Mouse (Mus musculus) CD8-positive naive resting alpha-beta T cell, adult 2 months (primary cell): ENCODE results near the gene Cyyr1.
"Not testable (repeated sequence)": the region's sequence is repeated elsewhere in the genome, so short reads cannot be mapped to it uniquely, and the experiment has no call there.

ENCODE experiments used
- DNase-seq, 2 experiments: peaks; one replicate each; pipeline ENCODE4 v3.0.0; 2022; ENCODE audit warnings: low read depth in 2 of 2, low spot score in 2 of 2

The Cyyr1 gene

DNA sequence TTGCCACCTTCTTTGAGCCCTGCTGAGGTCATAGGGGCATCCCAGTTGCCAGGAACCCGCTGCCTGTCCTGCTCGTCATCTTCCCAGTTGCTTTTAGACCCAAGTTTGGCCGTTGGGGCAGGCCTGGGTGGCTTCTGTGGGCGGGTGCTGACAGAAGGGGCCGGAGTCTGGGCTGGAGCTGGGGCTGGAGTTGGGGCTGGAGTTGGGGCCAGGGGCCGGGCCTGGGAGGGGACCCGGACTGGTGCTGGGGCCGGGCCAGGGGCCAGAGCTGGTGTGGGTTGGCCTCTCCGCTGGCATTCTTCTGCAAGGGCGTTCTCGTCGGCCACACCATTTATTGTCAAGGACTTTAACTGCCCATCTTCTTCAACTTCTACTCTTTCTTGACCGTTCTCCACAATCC is at the start of gene Cyyr1:
Gene Cyyr1, minus strand, starts transcription at position 101 of the 400 bp plus-strand sequence.
- DNase-seq: not testable (repeated sequence)

DNA sequence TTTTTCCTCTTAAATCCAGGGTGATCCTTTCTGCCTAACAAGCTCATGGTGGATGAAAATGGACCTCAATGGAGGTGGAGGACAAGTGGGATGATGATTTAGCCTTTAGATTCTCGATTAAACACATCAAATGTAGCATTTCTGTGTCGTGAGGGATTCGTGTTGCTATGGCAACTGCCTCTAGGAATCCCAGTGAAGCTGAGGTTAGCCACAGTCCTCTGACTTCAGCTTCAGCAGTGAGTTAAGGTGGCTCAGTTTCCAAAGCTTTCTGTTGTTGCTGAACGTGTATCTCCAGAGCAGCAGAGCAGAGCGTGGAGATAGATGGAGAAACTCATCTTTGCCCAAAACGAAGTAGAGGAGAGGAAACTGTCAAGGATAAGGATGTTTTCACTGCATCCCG is 35.6 kb upstream of the Cyyr1 start:
- DNase-seq: no peak

DNA sequence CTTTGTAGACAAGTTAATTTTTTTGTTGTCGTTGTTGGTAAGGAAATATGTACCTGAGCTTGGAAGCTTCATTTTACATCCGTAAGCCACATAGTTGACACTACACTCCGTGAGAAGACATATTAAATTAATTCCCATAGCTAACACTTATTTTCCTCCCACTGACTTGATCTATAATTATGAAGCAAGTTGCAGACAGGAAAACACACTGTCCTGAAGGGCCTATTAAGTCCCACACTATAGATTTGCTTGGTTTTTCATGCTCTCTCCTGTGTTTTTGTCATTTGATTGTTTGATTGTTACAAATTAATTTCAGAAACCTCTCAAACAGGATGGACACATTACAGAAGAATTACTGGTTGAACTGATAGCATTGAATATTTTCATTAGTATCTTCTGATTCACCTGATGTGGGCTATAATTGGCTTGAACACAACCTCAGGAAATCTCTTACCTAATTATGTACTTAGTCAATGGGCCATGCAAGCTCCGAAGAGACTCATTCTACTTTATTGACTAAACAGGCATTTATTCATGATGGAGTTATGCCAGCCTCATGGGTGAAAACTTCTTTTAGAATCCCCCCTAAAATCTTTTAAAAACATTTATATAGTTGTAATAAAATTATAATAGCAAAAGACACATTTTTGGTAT is 34.5 kb upstream of the Cyyr1 start:
- DNase-seq: no peak

DNA sequence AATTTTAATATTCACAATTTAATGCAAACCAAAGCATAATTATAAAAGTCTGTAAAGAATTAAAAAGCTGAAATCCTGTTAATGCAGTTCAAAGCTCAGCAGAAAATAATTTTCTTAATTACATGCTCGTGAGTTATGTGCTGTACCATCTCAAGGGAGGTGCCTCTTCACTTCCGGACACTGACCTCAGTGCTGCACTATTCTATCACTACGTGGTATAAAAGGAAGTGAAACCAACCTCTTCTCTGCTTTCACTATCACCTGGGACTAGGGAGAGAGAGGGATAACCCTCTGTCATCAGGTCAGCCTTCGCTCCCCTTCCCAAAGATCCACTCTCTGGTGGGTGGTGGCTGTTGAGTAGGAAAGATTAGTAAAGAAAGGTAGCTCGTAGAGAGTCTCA is 13.3 kb upstream of the Cyyr1 start:
- DNase-seq: no peak

DNA sequence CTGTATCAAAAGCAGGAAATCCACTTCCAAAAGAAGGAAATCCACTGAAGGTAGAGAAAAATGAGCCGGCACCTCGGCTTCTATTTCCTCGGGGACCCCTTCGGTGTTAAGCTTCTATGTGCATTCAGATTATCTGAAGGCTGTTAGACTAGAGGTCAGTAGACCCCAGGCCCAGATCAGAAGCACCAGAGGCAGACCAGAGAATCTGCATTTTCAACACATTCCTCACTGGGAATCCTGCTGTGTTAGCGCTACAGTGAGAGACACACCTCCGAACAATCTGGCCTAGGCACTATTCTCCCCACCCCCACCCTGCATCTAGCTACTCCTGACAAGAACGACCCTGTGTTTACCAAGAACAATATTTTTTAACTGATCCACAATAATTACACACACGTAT is 641 bp upstream of the Cyyr1 start:
- DNase-seq: no peak

DNA sequence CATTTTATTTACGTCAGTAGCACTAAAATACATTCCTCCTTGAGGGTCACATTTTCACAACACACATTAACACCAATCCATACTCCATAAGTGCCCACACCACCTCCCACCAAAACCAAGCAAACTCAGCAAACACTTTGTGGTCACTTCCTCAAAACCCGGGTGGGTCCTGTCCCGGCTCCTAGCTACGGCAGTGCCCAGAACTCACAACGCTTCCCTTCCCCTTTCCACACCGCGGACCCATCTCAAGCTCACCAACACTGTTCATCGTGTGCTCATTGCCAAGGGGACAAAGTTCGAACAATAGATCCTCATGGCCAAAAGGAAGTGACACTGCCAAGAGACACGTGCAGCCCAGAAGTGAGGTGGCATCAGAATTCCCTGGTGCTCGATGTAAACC is 1.2 kb downstream of the Cyyr1 start:
- DNase-seq: not testable (repeated sequence)

DNA sequence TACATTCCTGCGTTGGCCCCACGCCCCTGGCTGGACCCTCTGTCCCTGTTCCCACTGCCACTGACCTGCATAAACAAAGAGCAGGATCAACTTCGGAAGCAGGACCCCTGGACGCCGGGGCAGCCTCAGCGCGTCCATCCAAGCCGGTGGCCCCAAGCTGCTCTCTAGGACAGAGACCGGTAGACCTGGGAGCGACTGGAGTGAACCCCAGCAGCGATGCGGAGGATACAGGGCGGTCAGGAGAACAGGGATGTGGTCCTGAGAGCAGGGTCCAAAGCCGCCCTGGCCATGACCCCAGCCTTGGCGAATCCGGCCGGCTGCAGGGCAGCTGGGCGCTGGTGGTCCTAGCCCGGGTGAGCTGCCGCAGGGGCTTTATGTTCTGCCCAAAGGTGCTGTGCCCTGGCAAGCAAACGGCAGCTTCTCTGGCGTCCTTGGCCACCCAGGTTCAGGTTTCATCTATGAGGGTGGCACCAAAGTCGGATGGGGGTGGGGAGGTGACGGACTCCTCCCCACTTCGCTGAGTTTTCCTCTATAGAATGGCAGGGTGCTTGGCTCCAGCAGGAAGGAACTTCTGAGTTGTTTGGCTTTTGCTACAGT is 3.1 kb downstream of the Cyyr1 start:
- DNase-seq: no peak

DNA sequence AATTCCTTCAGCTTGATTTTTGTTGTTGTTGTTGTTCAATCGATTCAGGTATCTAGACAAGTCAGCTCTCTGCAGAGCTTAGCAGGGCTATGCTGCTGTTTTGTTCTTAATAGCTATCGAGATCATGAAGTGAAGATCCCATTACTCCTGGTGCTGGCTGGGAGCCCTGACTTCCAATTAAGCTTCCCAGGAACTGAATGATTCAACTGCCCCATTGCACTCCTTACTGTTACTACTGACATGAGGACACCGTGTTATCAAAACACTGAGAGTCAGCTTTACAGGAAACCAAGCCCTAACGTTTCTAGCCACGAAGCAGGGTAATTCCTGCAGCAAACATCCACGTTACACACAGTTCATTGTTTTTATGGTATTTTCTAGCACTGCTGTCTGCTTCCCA is 6.7 kb downstream of the Cyyr1 start:
- DNase-seq: no peak

DNA sequence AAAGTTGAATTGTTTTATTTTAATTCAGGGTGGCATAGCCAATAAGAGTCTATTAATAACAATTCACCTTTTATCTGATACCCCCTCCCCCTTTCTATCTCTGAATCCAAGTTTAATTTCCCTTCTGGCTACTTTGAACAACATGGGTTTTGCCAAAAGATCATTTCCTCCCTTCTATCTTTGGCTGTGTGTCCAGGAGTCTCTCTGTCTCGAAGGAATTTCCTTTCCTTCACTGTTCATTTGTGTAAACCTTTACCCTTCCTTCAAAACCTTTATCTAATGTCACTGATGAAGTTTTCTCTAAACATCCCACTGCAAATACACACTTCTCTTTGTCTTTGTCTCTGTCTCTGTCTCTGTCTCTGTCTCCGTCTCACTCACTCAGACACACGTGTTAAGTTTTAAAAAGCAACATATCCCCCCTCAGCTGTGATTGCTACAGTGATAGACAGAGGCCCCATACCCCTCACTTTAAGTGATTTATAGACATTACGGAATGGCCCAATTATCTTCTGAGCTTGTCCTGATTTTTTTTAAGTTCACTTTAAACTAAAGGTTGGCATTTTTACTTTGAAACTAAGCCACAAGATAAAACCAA is 11.4 kb downstream of the Cyyr1 start:
- no peak for DNase-seq

DNA sequence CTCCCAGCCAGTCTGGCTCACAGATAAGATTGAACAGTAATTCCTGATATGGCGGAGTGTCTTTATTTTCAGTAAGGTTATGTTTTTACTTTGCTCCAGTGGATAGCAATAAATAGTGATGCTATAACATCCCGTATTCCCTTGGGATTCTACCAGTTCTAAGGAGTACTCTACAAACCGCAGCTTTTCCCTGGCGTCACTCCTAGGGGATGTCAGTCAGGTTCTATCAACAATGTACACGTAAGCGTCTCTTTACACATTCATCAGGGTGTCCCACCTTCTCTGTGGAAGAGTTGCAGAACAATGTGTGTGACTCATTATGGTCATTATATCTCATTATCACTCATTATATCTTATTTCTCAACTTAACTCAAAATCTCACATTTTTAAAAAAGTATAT is 12.2 kb downstream of the Cyyr1 start:
- DNase-seq: no peak

DNA sequence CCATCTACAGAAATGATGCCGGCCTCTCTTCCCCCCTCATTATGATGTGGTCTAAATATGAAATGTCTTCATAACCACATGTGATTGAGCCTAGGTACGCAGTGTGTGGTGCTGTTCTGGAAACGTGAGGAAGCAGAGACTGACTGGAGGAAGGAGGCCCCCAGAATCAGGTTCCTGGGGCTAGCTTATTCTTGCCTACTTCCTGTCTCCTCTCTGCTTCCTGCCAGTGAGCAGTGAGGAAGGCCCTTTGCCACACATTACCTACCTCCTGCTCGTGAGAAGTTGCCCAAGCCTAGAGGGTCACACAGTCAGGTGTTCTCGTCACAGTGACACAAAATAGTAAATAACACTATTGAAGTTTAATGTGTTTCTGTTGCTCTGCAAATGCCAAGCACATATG is 14.8 kb downstream of the Cyyr1 start:
- DNase-seq: no peak

DNA sequence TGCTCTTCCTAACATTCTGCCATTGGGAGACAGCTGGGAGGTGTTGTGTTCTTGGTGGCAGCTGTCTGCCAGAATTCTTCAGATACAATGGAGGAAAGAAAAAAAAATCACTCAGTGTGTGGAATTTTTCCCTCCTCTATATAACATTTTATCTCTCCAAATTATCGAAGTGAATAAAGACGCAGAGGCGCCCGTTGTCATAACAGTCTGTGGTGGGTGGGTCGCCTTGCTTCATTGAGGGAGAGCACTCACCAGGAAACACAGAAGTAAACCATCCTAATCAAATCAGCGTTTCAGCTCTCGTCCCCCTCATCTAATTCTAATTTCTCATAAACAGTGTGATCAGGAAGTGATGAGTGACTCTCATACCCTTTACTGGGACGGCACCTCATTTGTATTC is 17.1 kb downstream of the Cyyr1 start:
- no peak for DNase-seq

DNA sequence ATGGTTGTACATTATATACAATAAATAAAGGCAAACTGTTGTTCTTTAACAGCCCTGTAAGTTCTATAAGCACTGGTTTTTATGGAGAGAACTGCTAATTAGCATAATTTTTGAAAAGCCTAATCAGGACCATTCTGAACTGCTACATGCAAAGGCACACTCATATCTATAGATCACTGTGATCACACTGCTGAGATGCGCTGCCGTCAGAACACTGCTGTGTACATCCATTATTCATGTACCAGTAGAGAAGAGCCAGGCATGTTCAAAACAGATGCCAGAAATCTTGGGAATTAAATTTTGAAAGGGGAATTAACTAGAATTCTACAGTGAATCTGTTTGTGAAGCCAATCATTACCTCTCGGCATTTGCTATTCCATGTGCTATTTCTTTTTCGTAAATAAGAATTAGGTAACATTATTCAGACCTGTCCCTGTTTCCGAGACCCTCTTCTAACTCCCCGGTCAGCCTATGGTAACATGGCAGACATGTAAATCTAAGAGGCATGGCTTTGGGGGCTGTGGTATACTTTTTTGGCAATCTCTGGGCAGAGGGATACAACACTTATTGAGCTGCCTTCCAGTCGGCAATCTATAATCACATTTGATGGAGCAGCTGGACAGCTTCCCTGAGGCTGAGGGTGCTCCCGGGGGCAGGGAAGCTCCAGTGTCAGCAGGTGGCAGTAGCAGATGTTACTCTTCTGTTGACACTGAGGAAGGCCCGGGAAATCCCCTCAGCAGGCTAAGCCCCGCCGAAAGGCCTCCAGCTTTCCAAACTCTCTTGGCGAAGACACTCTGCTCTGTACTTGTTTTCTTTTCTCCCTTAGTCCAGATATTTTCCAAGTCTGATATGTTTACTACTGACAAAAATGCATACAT is 25.2 kb downstream of the Cyyr1 start:
- no peak for DNase-seq

DNA sequence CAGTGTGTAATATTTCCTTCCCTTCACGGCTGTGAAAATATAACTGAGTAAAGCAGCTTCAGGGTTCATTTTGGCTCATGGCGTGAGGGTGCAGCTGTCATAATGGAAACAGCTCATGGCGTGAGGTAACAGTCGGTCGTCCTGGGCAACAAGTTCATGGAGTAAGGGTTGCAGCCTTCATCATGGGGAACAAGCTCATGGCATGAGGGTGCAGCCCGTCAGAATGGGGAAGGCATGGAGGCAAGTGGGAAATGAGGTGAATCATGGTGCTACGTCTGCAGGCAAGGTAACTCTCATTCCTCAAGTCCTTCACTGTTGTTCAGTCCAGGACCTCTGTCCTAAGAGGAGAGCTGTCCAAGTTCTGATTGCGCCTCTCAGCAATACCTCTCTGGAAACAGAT is 28.6 kb downstream of the Cyyr1 start:
- DNase-seq: no peak

DNA sequence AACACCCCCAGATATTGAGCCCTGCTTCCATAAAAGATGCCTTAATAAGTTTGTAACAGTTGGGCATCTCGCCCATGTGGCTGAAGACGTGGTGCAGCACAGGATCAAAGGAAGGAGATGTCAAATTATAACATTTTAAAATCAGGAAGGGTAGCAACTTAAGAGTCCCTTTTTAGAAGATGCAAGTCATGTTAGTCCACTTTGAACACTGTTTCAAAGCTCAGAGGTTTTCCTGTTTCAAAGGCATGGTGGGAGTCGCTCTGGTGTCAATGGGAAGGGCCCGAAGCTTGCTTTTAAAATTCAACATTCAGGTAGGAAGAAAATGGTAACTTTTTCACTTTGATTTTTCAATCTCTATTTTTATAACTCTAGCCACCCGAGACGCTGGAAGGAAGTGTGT is 45.9 kb downstream of the Cyyr1 start:
- no peak for DNase-seq

DNA sequence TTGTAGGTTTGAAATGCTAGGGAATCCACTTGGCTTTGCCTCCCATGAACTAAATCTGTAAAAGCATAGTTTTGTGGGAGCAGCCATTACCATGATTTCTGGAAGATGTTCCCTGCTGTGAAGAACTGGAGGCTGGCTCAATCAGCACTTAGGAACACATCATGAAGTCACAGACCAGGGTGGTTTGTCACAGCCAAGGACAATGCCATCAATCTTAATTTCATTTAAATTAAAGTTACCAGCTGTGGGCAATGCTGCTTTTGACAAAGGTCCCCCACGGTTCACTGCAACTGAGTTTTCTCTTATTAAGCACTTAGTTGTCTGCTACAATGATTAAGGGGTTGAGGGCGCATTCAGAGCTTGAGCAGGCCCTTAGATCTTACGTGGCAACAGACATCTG is 48.1 kb downstream of the Cyyr1 start:
- no peak for DNase-seq

DNA sequence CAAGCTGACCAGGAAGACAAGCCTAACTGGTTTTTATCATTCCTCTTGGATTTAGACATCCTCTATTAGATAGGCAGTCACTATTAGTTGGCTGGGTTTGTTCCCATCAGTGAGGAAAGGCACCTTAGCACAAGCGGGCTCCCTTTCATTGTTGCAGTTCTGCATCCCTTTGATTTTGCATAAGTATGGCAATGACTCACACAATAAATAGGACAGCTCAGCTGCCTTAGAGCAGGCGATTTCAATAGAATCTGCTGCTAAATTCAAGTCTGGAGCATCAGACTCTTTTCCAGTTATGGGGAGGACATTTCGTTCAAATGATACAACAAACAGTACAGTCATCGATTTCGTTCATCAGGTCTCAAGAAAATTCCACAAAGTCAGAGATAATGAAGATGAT is 49.8 kb downstream of the Cyyr1 start:
- DNase-seq: no peak

DNA sequence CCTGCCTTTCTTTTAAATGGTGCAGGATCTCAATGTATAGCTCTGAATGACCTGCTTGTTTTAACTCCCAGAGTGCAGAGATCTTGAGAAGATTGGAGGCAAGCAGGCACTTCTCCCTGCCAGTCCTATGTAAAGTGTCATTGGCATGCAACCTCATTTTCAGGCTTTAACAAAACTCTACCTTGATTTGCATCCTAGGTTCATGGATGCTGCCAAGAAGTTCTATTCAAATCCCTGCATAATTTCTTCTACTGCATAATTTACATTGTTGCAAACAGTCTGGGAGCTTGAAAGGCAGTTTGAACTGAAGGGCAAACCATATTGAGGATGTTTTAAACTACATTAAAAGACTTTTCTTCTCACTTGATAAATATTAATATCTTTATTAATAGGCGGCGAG is 57.4 kb downstream of the Cyyr1 start:
- DNase-seq: no peak

DNA sequence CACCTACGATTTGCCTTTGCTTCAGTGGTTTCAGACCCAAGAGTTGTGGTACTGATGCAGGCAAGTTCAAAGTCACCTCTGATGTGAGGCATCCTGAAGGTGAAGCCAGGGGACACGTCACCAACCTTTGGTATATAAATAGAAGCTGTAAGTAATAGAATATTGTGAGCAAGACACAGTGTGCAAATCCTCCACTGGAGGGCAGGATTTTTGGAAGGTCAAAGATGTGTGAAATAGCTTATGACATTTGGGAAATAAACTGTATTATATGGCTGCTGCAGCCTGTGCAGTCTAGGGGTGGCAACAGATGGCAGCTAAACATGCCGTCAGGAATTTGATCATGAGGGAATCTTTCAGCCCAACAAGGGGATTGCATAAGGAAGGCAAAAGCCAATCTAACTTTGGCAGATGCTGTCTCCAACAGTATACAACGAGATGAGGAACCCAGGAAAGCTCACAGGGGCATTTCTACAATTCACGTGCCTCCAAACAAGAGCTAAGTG is 65.0 kb downstream of the Cyyr1 start:
- DNase-seq: no peak

DNA sequence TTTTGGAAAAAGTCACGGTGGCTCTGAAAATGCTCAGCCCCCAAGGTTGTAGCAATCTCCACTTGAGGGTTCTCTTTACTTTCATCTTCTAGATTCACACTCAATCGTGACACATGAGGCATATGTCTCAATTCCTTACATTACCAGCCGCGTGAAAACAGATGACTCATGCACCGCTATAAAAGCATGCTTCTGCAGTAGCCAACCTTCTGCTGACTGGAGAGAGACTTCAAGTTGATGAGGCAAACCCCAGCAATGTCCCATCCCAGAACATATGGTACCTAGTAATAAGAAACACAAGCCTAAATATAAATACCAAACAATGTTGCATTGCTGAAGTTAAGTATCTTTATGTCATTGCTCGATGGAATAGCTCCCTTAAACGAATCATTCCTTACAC is 65.9 kb downstream of the Cyyr1 start:
- no peak for DNase-seq

DNA sequence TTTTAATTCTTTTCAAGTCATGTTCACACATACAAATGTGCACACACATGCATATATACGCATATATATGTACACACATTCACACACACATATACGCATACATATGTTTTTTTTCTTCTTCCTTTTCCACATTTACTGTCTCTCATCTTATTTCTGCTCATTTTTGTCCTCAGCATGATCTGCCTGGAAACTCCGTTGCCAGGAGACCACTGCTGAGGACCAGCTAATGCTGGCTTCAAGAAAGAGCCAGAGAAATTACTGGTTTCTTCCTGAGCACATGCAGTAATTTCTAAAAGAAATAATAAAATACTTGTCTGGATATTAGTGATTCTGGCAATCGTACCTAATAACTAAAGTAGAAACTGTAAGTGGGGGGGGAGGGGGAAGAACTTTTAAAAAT is 68.6 kb downstream of the Cyyr1 start:
- no peak for DNase-seq

DNA sequence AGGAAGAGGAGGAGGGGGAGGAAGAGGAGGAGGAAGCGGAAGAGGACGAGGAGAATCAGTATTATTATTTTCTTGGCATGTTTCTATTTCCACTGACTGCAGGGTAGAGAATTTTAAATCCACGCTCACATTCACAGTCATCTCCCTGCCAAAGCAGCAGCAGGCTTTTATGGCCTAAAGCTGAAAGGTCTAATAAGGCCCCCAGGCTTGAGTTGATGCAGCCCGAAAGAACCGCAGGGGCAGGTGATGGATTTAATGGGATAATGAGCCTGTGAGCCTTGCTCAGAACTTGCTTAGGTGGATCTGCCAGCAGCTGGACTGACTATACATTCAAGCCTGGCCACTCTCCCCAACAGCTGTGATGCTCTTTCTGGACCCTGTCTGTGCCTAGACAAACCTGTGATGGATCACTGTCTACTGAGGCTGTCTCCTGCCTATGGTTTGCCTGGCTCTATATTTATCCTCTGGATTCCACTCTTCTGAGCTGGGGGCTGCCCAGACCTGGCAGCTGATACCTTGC is 78.6 kb downstream of the Cyyr1 start:
- DNase-seq: no peak
